Mouse (Mus musculus): ENCODE measurements around the gene Olfr288. TPM values are rescaled to one million over a fixed set of nuclear protein-coding genes. Genes with fewer than 3 reads are reported as not detected.

Olfr288 gene
- total and polyA plus RNA-seq, 2 experiments from 2014 or later = not detected

DNA sequence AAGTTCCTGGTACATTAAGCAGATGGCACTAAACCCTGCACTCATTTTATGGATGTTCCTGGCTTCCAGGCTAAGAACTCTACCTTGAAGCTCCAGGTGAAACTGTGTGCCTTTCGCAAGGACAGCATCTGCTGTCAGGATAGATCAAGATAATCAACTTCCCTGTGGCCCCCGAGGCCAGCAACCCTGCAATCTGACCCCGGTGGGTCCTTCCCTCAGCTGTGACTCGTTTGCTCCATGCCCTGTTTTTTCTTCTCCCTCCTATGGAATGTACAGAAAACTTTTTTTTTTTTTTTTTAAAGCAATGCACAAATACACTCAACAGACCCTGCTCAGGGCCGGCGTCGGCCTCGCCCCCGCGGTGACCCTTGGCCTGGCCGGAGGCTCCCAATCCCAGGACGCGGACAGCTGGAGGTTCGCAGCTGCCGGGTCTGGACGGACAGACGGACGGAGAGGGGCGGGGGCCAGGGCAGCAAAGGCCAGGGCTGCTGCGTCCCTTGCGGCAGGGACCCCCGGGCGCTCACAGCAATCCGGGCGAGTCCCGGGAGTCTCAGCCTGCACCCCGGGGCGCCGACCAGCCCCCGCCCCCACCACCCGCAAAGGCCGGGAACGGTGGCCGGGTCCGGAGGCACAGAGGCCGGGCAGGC is 50.4 kb downstream of the Olfr288 start:
- ATAC-seq (ENCODE audit: low FRiP score) = peak; percentile 57; the same call in 1 of the 2 replicates
- peak overlapping the region; percentile 89 for H3K4me2 ChIP-seq (ENCODE audit: low read depth, low read length, poor library complexity, severe bottlenecking)
- H3K9ac ChIP-seq (replicated peaks; ENCODE audit: low read length, poor library complexity, severe bottlenecking) = peak overlapping the region; percentile 93
- H3K9me3 ChIP-seq (ENCODE audit: low read length) = no peaks in the 10 kb centered on the region
- H3K36me3 ChIP-seq (ENCODE audit: insufficient read depth, low read length) = peaks cover 12% of the 10 kb centered on the region
- WGBS = 1% methylated on average over 36 of the region's 36 CpGs
- 0 out of 2 replicates have a peak, but pooled peaks have one; percentile 10 for TF ChIP-seq CTCF (IDR thresholded peaks at IDR 0.05)
- DNase-seq (ENCODE audit: low spot score) = no peak
- peak overlapping the region; percentile 75 for H3K27ac ChIP-seq (ENCODE audit: low read depth, low read length)
- peak overlapping the region; percentile 99 for H3K4me3 ChIP-seq (ENCODE audit: low read depth, low read length)
- peaks cover 7% of the 10 kb centered on the region; the same call in 1 of the 2 replicates for H3K4me1 ChIP-seq (ENCODE audit: insufficient read depth, low read length)
- no peaks in the 10 kb centered on the region for H3K27me3 ChIP-seq (ENCODE audit: insufficient read depth, low read length)

DNA sequence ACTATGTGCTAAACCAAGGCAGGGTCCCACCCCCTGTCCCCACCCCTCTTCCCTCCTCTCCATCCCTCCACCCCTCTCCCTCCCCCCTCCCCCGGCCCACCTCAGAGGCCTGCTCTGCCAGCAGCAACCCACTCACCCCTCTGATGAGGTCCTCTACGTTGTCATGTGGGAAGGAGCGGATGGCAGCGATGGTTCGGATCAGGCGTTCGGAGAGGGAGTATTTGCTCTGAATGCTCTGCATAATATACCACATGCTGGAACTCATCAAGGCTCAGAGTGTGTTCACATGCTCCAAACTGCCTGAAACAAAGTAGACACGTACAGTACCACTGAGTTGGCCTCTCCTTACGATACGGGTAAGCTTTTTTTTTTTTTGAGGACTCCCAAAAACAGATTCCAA is 52.8 kb downstream of the Olfr288 start:
- Histone ChIP-seq H3K27ac (ENCODE audit: low read depth, low read length) (no peak overlapping the region), H3K9ac (replicated peaks; ENCODE audit: low read length, poor library complexity, severe bottlenecking) (no peak overlapping the region), H3K4me2 (ENCODE audit: low read depth, low read length, poor library complexity, severe bottlenecking) (no peak overlapping the region), H3K9me3 (ENCODE audit: low read length) (no peaks in the 10 kb centered on the region), H3K4me3 (ENCODE audit: low read depth, low read length) (no peak overlapping the region), H3K4me1 (ENCODE audit: insufficient read depth, low read length) (peaks cover 7% of the 10 kb centered on the region; the same call in 1 of the 2 replicates), H3K27me3 (ENCODE audit: insufficient read depth, low read length) (no peaks in the 10 kb centered on the region), H3K36me3 (ENCODE audit: insufficient read depth, low read length) (peaks cover 19% of the 10 kb centered on the region)
- no peak for DNase-seq (ENCODE audit: low spot score)
- no peak for ATAC-seq (ENCODE audit: low FRiP score)
- no peak for TF ChIP-seq CTCF (IDR thresholded peaks at IDR 0.05)
- 86% methylated on average over 10 of the region's 10 CpGs for WGBS

DNA sequence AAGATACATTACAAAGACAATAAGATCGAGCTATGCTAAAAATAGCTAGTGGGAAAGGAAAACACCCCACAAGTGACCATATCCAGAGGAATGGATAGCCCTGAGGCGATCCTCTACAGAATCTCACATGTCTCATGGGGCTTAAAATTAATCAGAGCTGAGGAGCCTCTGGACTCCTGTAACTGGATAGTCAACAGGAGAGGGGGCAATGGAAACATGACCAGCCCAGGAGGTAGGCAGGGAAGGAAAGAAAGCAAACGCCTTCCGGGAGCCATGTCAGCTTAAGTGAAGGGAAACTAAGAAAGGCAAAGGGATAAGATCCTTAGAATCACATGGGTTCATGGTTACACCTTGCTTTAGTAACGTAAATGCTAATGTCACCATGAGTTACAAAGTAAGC is 54.5 kb downstream of the Olfr288 start:
- H3K4me1 ChIP-seq (ENCODE audit: insufficient read depth, low read length) = peaks cover 7% of the 10 kb centered on the region; the same call in 1 of the 2 replicates
- H3K27me3 ChIP-seq (ENCODE audit: insufficient read depth, low read length) = no peaks in the 10 kb centered on the region
- no peak for DNase-seq (ENCODE audit: low spot score)
- no peak overlapping the region for H3K27ac ChIP-seq (ENCODE audit: low read depth, low read length)
- no peak overlapping the region for H3K4me3 ChIP-seq (ENCODE audit: low read depth, low read length)
- no peaks in the 10 kb centered on the region for H3K9me3 ChIP-seq (ENCODE audit: low read length)
- ATAC-seq (ENCODE audit: low FRiP score) = no peak
- no peak overlapping the region for H3K4me2 ChIP-seq (ENCODE audit: low read depth, low read length, poor library complexity, severe bottlenecking)
- peaks cover 26% of the 10 kb centered on the region for H3K36me3 ChIP-seq (ENCODE audit: insufficient read depth, low read length)
- 96% methylated on average over 5 of the region's 5 CpGs for WGBS
- no peak for TF ChIP-seq CTCF (IDR thresholded peaks at IDR 0.05)
- H3K9ac ChIP-seq (replicated peaks; ENCODE audit: low read length, poor library complexity, severe bottlenecking) = no peak overlapping the region

DNA sequence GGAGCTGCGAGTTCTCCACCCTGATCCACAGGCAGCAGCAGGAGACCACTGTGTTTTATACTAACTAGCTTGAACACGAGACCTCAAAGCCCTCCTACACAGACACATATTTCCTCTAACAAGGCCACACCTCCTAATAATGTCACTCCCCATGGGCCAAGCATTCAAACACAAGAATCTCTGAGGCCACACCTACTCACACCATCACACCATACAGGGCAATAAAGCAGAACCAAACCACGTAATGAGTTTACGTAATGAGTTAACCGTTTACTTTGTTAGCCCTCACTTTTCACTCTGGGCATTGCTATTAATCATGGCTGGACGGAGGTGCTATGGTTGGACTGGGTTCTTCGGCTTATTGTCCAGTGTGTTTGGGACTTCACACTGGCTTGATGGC is 55.6 kb downstream of the Olfr288 start:
- no peak overlapping the region for H3K4me3 ChIP-seq (ENCODE audit: low read depth, low read length)
- no peak for ATAC-seq (ENCODE audit: low FRiP score)

DNA sequence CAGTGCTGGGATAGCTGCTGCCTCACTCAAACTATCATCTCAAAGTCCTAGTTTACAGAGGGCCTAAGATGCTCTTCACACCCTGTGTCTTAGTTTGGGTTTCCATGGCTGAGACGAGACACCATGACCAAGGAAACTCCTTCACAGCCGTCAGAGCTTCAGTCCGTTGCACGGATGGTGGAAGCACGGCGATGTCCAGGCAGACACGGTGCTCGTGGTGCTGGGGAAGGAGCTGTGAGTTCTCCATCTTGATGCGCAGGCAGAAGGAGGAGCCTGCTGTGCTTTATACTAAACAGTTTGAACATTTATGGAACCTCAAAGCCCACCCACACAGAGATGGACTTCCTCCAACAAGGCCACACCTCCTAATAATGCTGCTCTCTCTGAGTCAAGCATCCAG is 58.5 kb downstream of the Olfr288 start:
- TF ChIP-seq CTCF (IDR thresholded peaks at IDR 0.05) = no peak
- no peak for ATAC-seq (ENCODE audit: low FRiP score)
- peaks cover 38% of the 10 kb centered on the region for H3K36me3 ChIP-seq (ENCODE audit: insufficient read depth, low read length)

More for the DNA sequence above, 55.6 kb downstream of the Olfr288 start:
- Histone ChIP-seq H3K27ac (ENCODE audit: low read depth, low read length) (no peak overlapping the region), H3K9me3 (ENCODE audit: low read length) (no peaks in the 10 kb centered on the region), H3K4me2 (ENCODE audit: low read depth, low read length, poor library complexity, severe bottlenecking) (no peak overlapping the region), H3K27me3 (ENCODE audit: insufficient read depth, low read length) (no peaks in the 10 kb centered on the region), H3K4me1 (ENCODE audit: insufficient read depth, low read length) (peaks cover 6% of the 10 kb centered on the region; the same call in 1 of the 2 replicates), H3K36me3 (ENCODE audit: insufficient read depth, low read length) (peaks cover 35% of the 10 kb centered on the region), H3K9ac (replicated peaks; ENCODE audit: low read length, poor library complexity, severe bottlenecking) (no peak overlapping the region)
- DNase-seq (ENCODE audit: low spot score) = no peak
- 90% methylated on average over 7 of the region's 7 CpGs for WGBS
- TF ChIP-seq CTCF (IDR thresholded peaks at IDR 0.05) = no peak

More for the DNA sequence above, 58.5 kb downstream of the Olfr288 start:
- no peaks in the 10 kb centered on the region for H3K9me3 ChIP-seq (ENCODE audit: low read length)
- no peak overlapping the region for H3K9ac ChIP-seq (replicated peaks; ENCODE audit: low read length, poor library complexity, severe bottlenecking)
- no peaks in the 10 kb centered on the region for H3K27me3 ChIP-seq (ENCODE audit: insufficient read depth, low read length)
- no peak overlapping the region for H3K4me3 ChIP-seq (ENCODE audit: low read depth, low read length)
- WGBS = 93% methylated on average over 9 of the region's 9 CpGs
- no peak overlapping the region for H3K27ac ChIP-seq (ENCODE audit: low read depth, low read length)
- no peaks in the 10 kb centered on the region for H3K4me1 ChIP-seq (ENCODE audit: insufficient read depth, low read length)
- DNase-seq (ENCODE audit: low spot score) = no peak
- H3K4me2 ChIP-seq (ENCODE audit: low read depth, low read length, poor library complexity, severe bottlenecking) = no peak overlapping the region

Other genes starting within 250 kb of the Olfr288 start
- 40.3 and 57.7 TPM in 2 replicates for gene Tmem106c, start 231.3 kb downstream of the Olfr288 start, total RNA-seq (2014; rRNA removed)
- gene Tmem106c, start 231.3 kb downstream of the Olfr288 start, polyA plus RNA-seq (2015; fragmentation: Nextera tagmentation; extraction: Ambion mirVana) = 43.8 and 49.2 TPM in 2 replicates
- gene Col2a1, start 190.8 kb downstream of the Olfr288 start, total RNA-seq (2014; rRNA removed) = 13.8 and 17.8 TPM in 2 replicates
- 4.9 and 6.2 TPM in 2 replicates for gene Col2a1, start 190.8 kb downstream of the Olfr288 start, polyA plus RNA-seq (2015; fragmentation: Nextera tagmentation; extraction: Ambion mirVana)
- 96.2 and 102 TPM in 2 replicates for gene Pfkm, start 103.0 kb downstream of the Olfr288 start, total RNA-seq (2014; rRNA removed)
- 89.9 and 96.4 TPM in 2 replicates for gene Pfkm, start 103.0 kb downstream of the Olfr288 start, polyA plus RNA-seq (2015; fragmentation: Nextera tagmentation; extraction: Ambion mirVana)
- gene Senp1, start 101.8 kb downstream of the Olfr288 start, total RNA-seq (2014; rRNA removed) = 17.4 and 18.2 TPM in 2 replicates
- gene Senp1, start 101.8 kb downstream of the Olfr288 start, polyA plus RNA-seq (2015; fragmentation: Nextera tagmentation; extraction: Ambion mirVana) = 12.1 and 12.4 TPM in 2 replicates
- 60.5 and 72.7 TPM in 2 replicates for gene Asb8, start 29.9 kb downstream of the Olfr288 start, total RNA-seq (2014; rRNA removed)
- gene Asb8, start 29.9 kb downstream of the Olfr288 start, polyA plus RNA-seq (2015; fragmentation: Nextera tagmentation; extraction: Ambion mirVana) = 59.2 and 64.9 TPM in 2 replicates
- gene Ccdc184, start 28.4 kb downstream of the Olfr288 start, total RNA-seq (2014; rRNA removed) = 127 and 129 TPM in 2 replicates
- 132 and 145 TPM in 2 replicates for gene Ccdc184, start 28.4 kb downstream of the Olfr288 start, polyA plus RNA-seq (2015; fragmentation: Nextera tagmentation; extraction: Ambion mirVana)
- not detected in 2 replicates for gene Gm44579, start 25.4 kb upstream of the Olfr288 start, total RNA-seq (2014; rRNA removed)
- 0.09 and 0.11 TPM in 2 replicates for gene Gm44579, start 25.4 kb upstream of the Olfr288 start, polyA plus RNA-seq (2015; fragmentation: Nextera tagmentation; extraction: Ambion mirVana)
- gene Olfr287, start 25.5 kb upstream of the Olfr288 start, total RNA-seq (2014; rRNA removed) = 0.44 and 1.2 TPM in 2 replicates
- gene Olfr287, start 25.5 kb upstream of the Olfr288 start, polyA plus RNA-seq (2015; fragmentation: Nextera tagmentation; extraction: Ambion mirVana) = 1.2 and 1.5 TPM in 2 replicates
- gene Olfr286, start 38.9 kb upstream of the Olfr288 start, total RNA-seq (2014; rRNA removed) = not detected in 2 replicates
- gene Olfr286, start 38.9 kb upstream of the Olfr288 start, polyA plus RNA-seq (2015; fragmentation: Nextera tagmentation; extraction: Ambion mirVana) = not detected in 2 replicates
- gene H1fnt, start 61.8 kb upstream of the Olfr288 start, total RNA-seq (2014; rRNA removed) = not detected in 2 replicates
- not detected in 2 replicates for gene H1fnt, start 61.8 kb upstream of the Olfr288 start, polyA plus RNA-seq (2015; fragmentation: Nextera tagmentation; extraction: Ambion mirVana)
- gene Zfp641, start 100.6 kb upstream of the Olfr288 start, total RNA-seq (2014; rRNA removed) = 21.4 and 22.5 TPM in 2 replicates
- gene Zfp641, start 100.6 kb upstream of the Olfr288 start, polyA plus RNA-seq (2015; fragmentation: Nextera tagmentation; extraction: Ambion mirVana) = 10.9 and 12.8 TPM in 2 replicates
- not detected in 2 replicates for gene Olfr285, start 121.8 kb upstream of the Olfr288 start, total RNA-seq (2014; rRNA removed)
- not detected in 2 replicates for gene Olfr285, start 121.8 kb upstream of the Olfr288 start, polyA plus RNA-seq (2015; fragmentation: Nextera tagmentation; extraction: Ambion mirVana)
- not detected in 2 replicates for gene Olfr284, start 145.4 kb upstream of the Olfr288 start, total RNA-seq (2014; rRNA removed)
- 0.18 TPM in 1 of 2 replicates, not detected in the other for gene Olfr284, start 145.4 kb upstream of the Olfr288 start, polyA plus RNA-seq (2015; fragmentation: Nextera tagmentation; extraction: Ambion mirVana)
- gene Olfr283, start 185.4 kb upstream of the Olfr288 start, total RNA-seq (2014; rRNA removed) = not detected in 2 replicates
- gene Olfr283, start 185.4 kb upstream of the Olfr288 start, polyA plus RNA-seq (2015; fragmentation: Nextera tagmentation; extraction: Ambion mirVana) = not detected in 2 replicates
- gene Olfr282, start 235.7 kb upstream of the Olfr288 start, total RNA-seq (2014; rRNA removed) = not detected in 2 replicates
- not detected in 2 replicates for gene Olfr282, start 235.7 kb upstream of the Olfr288 start, polyA plus RNA-seq (2015; fragmentation: Nextera tagmentation; extraction: Ambion mirVana)